Mouse (Mus musculus): ENCODE results near the gene Gng13. TPM values are rescaled to one million over a fixed set of nuclear protein-coding genes. Genes with fewer than 3 reads are reported as not detected.

Gng13 gene
- polyA plus RNA-seq, 2 experiments: not detected

DNA sequence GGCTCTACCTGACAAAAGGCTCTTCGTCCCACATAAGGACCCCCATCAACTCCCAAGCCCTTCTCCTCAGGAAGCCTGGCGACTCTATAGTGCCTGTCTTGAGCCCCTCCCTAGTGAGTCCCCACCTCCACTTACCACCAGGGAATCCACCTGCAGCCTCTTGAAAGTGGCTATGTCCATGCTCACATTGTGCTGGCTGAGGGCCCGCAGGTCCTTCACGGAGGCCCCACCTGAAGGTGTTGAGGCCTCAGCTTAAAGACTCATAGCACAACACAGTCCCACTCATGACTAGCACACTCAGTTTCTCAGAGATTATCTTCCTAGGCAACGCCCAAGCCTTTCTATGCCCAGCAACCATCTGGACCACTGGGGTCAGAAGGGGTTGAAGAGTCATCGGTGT lies 32.3 kb downstream of the Gng13 start:
- Histone ChIP-seq H3K36me3 (replicated peaks; ENCODE audit: control insufficient read depth, insufficient read depth, low read depth) (no peaks in the 10 kb centered on the region), H3K4me2 (ENCODE audit: low read depth) (no peak overlapping the region), H3K4me1 (replicated peaks; ENCODE audit: control insufficient read depth in 2 of 2, insufficient read depth in 2 of 2, low read length in 1 of 2) (no peaks in the 10 kb centered on the region), H3K27ac (no peak overlapping the region), H3K4me3 (ENCODE audit: insufficient read depth in 1 of 2, low read depth in 2 of 2, low read length in 2 of 2) (no peak overlapping the region), H3K27me3 (ENCODE audit: control insufficient read depth, insufficient read depth, low read length) (no peaks in the 10 kb centered on the region), H3K9me3 (ENCODE audit: control insufficient read depth, low read length) (no peaks in the 10 kb centered on the region), H3K9ac (replicated peaks) (no peak overlapping the region)
- ATAC-seq (ENCODE audit: insufficient read depth): no peak
- DNase-seq (ENCODE audit: low read depth in 3 of 3, low spot score in 3 of 3): no peak
- TF ChIP-seq EP300 (IDR thresholded peaks at IDR 0.05; ENCODE audit: low read depth) (no peak), CTCF (IDR thresholded peaks at IDR 0.05; ENCODE audit: low read depth) (no peak)
- WGBS (ENCODE audit: insufficient replicate concordance): 54% methylated on average over 6 of the region's 6 CpGs

- no peaks in the 10 kb centered on the region for H3K27me3 ChIP-seq (ENCODE audit: control insufficient read depth, insufficient read depth, low read length)
- ATAC-seq (ENCODE audit: insufficient read depth) (no peak), DNase-seq (ENCODE audit: low read depth in 3 of 3, low spot score in 3 of 3) (no peak)
- H3K4me2 ChIP-seq (ENCODE audit: low read depth): no peak overlapping the region
- H3K27ac ChIP-seq: no peak overlapping the region
- 53% methylated on average over 5 of the region's 5 CpGs for WGBS (ENCODE audit: insufficient replicate concordance)
- TF ChIP-seq CTCF (IDR thresholded peaks at IDR 0.05; ENCODE audit: low read depth): no peak
- no peak for TF ChIP-seq EP300 (IDR thresholded peaks at IDR 0.05; ENCODE audit: low read depth)
- no peak overlapping the region for H3K9ac ChIP-seq (replicated peaks)
- no peaks in the 10 kb centered on the region for H3K9me3 ChIP-seq (ENCODE audit: control insufficient read depth, low read length)
- no peaks in the 10 kb centered on the region for H3K4me1 ChIP-seq (replicated peaks; ENCODE audit: control insufficient read depth in 2 of 2, insufficient read depth in 2 of 2, low read length in 1 of 2)
- H3K4me3 ChIP-seq (ENCODE audit: insufficient read depth in 1 of 2, low read depth in 2 of 2, low read length in 2 of 2): no peak overlapping the region
- no peaks in the 10 kb centered on the region for H3K36me3 ChIP-seq (replicated peaks; ENCODE audit: control insufficient read depth, insufficient read depth, low read depth)
Observed at GRCm38 (mm10) chr17:25751446-25751845, 34.5 kb downstream of the Gng13 start.

DNA sequence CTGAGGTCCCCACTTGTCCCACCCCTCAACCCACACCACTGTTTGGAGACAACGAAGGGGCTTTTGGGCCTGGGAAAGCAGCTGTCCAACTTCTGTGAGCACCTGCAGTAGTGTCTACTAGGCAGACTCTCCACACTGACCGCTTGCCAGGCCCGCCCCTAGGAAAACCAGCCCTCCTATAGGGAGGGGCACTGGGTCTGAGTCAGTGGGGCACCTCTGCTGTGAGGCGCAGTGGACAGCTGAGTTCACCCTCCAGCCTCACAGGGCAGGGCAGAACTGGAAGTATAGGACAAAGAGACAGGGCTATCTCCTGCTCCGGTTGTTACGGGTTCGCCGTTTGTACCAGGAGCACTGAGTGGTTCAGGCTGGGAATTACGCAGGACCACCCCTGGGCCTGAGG lies 37.3 kb downstream of the Gng13 start, which contains the start of gene Msln:
Gene Msln (minus strand): TSS at position 138 of the 400 bp plus-strand sequence.
- no peak within 1 kb of the TSS for H3K4me3 ChIP-seq (ENCODE audit: insufficient read depth in 1 of 2, low read depth in 2 of 2, low read length in 2 of 2)
- H3K4me2 ChIP-seq (ENCODE audit: low read depth): no peak within 1 kb of the TSS
- no peaks in the 10 kb centered on the region for H3K27me3 ChIP-seq (ENCODE audit: control insufficient read depth, insufficient read depth, low read length)
- H3K4me1 ChIP-seq (replicated peaks; ENCODE audit: control insufficient read depth in 2 of 2, insufficient read depth in 2 of 2, low read length in 1 of 2): no peaks in the 10 kb centered on the region
- no peaks in the 10 kb centered on the region for H3K36me3 ChIP-seq (replicated peaks; ENCODE audit: control insufficient read depth, insufficient read depth, low read depth)
- ATAC-seq (ENCODE audit: insufficient read depth): no peak
- no peak for DNase-seq (ENCODE audit: low read depth in 3 of 3, low spot score in 3 of 3)
- TF ChIP-seq EP300 (IDR thresholded peaks at IDR 0.05; ENCODE audit: low read depth) (no peak), CTCF (IDR thresholded peaks at IDR 0.05; ENCODE audit: low read depth) (no peak)
- no peak within 1 kb of the TSS for H3K9ac ChIP-seq (replicated peaks)
- H3K27ac ChIP-seq: no peak within 1 kb of the TSS
- 78% methylated on average over 9 of the region's 9 CpGs for WGBS (ENCODE audit: insufficient replicate concordance)
- no peaks in the 10 kb centered on the region for H3K9me3 ChIP-seq (ENCODE audit: control insufficient read depth, low read length)

DNA sequence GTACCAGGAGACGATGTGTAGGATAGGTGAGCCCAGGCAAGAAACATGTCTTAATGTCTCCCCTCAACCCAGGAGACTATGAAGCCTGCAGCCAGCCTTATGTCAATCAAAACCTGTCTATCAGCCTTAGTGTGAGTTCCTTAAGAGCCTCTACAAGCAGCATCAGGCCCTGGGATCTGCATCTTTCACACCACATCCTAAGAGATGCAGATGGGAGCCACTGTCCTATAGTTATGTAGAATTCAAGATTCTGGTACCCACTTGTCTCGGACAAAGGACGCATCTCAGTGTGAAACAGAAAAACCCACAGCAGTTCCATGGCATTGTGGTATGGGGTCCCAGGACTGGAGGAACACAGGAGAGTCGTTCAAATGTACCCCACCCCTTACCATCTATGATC lies 38.1 kb downstream of the Gng13 start:
- 56% methylated on average over 4 of the region's 4 CpGs for WGBS (ENCODE audit: insufficient replicate concordance)
- Histone ChIP-seq H3K4me3 (ENCODE audit: insufficient read depth in 1 of 2, low read depth in 2 of 2, low read length in 2 of 2) (no peak overlapping the region), H3K4me2 (ENCODE audit: low read depth) (no peak overlapping the region), H3K9me3 (ENCODE audit: control insufficient read depth, low read length) (no peaks in the 10 kb centered on the region), H3K27me3 (ENCODE audit: control insufficient read depth, insufficient read depth, low read length) (no peaks in the 10 kb centered on the region), H3K27ac (no peak overlapping the region), H3K4me1 (replicated peaks; ENCODE audit: control insufficient read depth in 2 of 2, insufficient read depth in 2 of 2, low read length in 1 of 2) (no peaks in the 10 kb centered on the region), H3K36me3 (replicated peaks; ENCODE audit: control insufficient read depth, insufficient read depth, low read depth) (no peaks in the 10 kb centered on the region), H3K9ac (replicated peaks) (no peak overlapping the region)
- DNase-seq (ENCODE audit: low read depth in 3 of 3, low spot score in 3 of 3): no peak
- TF ChIP-seq EP300 (IDR thresholded peaks at IDR 0.05; ENCODE audit: low read depth) (no peak), CTCF (IDR thresholded peaks at IDR 0.05; ENCODE audit: low read depth) (no peak)
- ATAC-seq (ENCODE audit: insufficient read depth): no peak

DNA sequence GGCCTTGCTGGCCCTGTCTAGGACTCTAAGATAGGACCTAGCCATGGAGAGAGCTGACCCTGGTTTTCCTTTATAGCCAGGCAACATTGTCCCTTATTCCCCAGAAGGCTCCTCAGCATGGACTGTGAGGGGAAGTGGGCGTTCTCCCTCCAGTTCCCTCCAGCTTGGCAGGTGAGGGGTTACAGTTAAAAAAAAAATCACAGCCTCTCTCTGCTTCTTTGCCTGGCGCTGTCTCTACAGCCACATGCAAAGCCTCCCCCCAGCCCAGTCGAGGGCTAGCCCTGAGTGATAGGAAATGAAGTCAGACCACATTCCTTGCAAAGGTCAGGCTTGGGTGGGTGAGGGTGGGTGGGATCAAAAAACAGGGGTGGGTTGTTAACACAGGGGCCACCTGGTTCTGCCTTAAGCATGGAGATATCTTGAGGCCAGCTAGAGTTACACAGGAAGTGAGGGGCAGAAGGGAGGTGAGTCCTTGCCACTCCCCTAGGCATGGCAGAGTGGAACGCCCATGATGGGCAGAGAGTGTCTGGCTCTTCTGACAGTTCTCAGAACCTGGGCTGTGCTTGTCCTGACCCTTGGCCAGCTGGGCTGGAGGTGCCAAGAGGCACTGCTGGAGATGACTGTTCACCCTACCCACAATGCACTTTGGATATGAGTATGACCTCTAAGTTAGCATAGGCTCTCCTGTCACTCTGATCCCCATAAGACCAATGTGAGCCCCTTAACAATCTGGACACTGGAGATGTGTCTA lies 38.8 kb downstream of the Gng13 start:
- no peak for ATAC-seq (ENCODE audit: insufficient read depth)

More for the DNA sequence above, 38.8 kb downstream of the Gng13 start:
- DNase-seq (ENCODE audit: low read depth in 3 of 3, low spot score in 3 of 3): no peak
- no peak overlapping the region for H3K4me2 ChIP-seq (ENCODE audit: low read depth)
- WGBS (ENCODE audit: insufficient replicate concordance): 31% methylated on average over 4 of the region's 4 CpGs
- TF ChIP-seq EP300 (IDR thresholded peaks at IDR 0.05; ENCODE audit: low read depth) (no peak), CTCF (IDR thresholded peaks at IDR 0.05; ENCODE audit: low read depth) (no peak)
- no peak overlapping the region for H3K4me3 ChIP-seq (ENCODE audit: insufficient read depth in 1 of 2, low read depth in 2 of 2, low read length in 2 of 2)
- no peak overlapping the region for H3K9ac ChIP-seq (replicated peaks)
- H3K9me3 ChIP-seq (ENCODE audit: control insufficient read depth, low read length): no peaks in the 10 kb centered on the region
- no peaks in the 10 kb centered on the region for H3K36me3 ChIP-seq (replicated peaks; ENCODE audit: control insufficient read depth, insufficient read depth, low read depth)
- no peak overlapping the region for H3K27ac ChIP-seq
- no peaks in the 10 kb centered on the region for H3K27me3 ChIP-seq (ENCODE audit: control insufficient read depth, insufficient read depth, low read length)
- H3K4me1 ChIP-seq (replicated peaks; ENCODE audit: control insufficient read depth in 2 of 2, insufficient read depth in 2 of 2, low read length in 1 of 2): no peaks in the 10 kb centered on the region

Data from liver, embryonic 14.5 days (tissue).